ENCODE assay signal across 13 mouse cellular contexts in the genomic region with DNA sequence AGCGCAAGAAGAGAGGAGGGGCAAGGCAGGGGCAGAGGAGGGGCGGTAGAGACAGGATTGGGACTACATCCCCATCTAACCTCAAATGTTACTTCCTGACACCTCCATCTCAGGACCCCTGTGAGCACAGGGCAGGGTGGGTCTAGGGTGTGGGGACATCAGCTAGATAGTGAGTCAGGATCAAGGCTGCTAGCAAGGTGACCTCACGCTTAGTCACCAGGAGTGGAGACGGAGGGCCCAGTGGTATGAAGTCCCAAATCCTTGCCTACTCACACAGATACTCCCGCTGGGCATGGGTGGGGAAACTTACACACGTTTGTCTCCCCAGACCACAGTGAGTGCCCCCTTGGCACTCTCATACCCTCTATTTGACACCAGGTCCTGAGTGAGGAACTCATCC. TPM values are rescaled to one million over a fixed set of nuclear protein-coding genes. Genes with fewer than 3 reads are reported as not detected.
"Had no signal": no experiment of that assay in that cellular context is flagged by ENCODE, and none has a peak within 500 bp of the region (broad histone marks: within the 10 kb centered on the region; RNA-seq: fewer than 3 reads in every experiment).

No protein-coding gene starts in this region.

- H3K27me3 ChIP-seq: neural tube, embryonic 15.5 days had no signal

- H3K4me3 ChIP-seq: limb, embryonic 13.5 days; midbrain, embryonic 13.5 days; neural tube, embryonic 15.5 days had no signal

- H3K9me3 ChIP-seq: limb, embryonic 13.5 days; midbrain, embryonic 13.5 days; neural tube, embryonic 15.5 days had no signal

- DNase-seq: kidney, postnatal 25 days; left cerebral cortex, postnatal 4 days; lung, adult 2 months; lung, postnatal 36 days; right cerebral cortex, adult 18-20 months; right cerebral cortex, postnatal 25 days; thymus, postnatal 4 days had no signal

- H3K27ac ChIP-seq: limb, embryonic 13.5 days; liver, embryonic 14.5 days; midbrain, embryonic 13.5 days; neural tube, embryonic 15.5 days had no signal

- H3K4me2 ChIP-seq: limb, embryonic 13.5 days; midbrain, embryonic 13.5 days; neural tube, embryonic 15.5 days had no signal

- H3K9ac ChIP-seq: limb, embryonic 13.5 days; liver, embryonic 14.5 days; midbrain, embryonic 13.5 days; neural tube, embryonic 15.5 days had no signal

- ATAC-seq: lung, postnatal 0 days; midbrain, embryonic 13.5 days had no signal

RNA-seq across cellular contexts. Expression of a gene that starts 18.1 kb away (rescaled TPM):
- total RNA-seq: liver, adult 2 months had no signal
- polyA plus RNA-seq: liver, adult 2 months had no signal

RNA-seq across cellular contexts. Expression of a gene that starts 19.0 kb away (rescaled TPM):
- total RNA-seq: liver, adult 2 months had no signal

RNA-seq across cellular contexts. Expression of a gene that starts 22.0 kb away (rescaled TPM):
- total RNA-seq: liver, adult 2 months had no signal
